Mouse (Mus musculus): ENCODE data around the gene Trak2.

- no peak for TF ChIP-seq USF1 (IDR thresholded peaks at IDR 0.05; ENCODE audit: low read depth)
- no peak for TF ChIP-seq E2F4 (IDR thresholded peaks at IDR 0.05; ENCODE audit: insufficient read depth)
- TF ChIP-seq SRF (IDR thresholded peaks at IDR 0.05; ENCODE audit: control insufficient read depth, insufficient read length, low read depth): no peak
- TF ChIP-seq POLR2A (IDR thresholded peaks at IDR 0.05; ENCODE audit: insufficient read length, low read depth): no peak
- TF ChIP-seq TCF12 (IDR thresholded peaks at IDR 0.05; ENCODE audit: insufficient read depth, poor library complexity, severe bottlenecking): no peak
These were observed 19.9 kb upstream of the Trak2 start for GRCm38 (mm10) chr1:58993144-58993543.

Data from myocyte (in vitro differentiated cells).